Mouse (Mus musculus): Measurements from ENCODE around the gene Nudt1.

Nudt1 gene

GRCm38 (mm10) chr5:140383559-140383958, 62.1 kb downstream of the Nudt1 start:
- no peak for DNase-seq (ENCODE audit: low spot score)

DNA sequence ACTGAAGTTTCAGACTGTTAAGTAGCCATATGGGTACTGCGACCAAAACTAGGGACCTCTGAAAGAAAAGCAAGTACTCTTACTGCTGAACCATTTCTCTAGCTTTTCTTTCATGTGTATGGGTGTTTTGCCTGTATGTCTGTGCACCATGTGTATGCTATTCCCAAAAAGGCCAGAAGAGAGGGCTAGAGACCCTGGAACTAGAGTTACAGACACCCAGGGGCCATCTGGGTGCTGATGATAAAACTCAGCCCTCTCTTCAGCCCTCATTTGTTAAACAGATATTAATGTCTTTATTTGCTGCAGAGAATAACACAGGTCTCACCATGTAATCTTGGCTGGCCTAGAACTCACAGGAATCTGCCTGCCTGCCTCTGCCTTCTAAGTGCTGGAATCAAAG, 63.0 kb downstream of the Nudt1 start:
- DNase-seq (ENCODE audit: low spot score) = no peak

DNA sequence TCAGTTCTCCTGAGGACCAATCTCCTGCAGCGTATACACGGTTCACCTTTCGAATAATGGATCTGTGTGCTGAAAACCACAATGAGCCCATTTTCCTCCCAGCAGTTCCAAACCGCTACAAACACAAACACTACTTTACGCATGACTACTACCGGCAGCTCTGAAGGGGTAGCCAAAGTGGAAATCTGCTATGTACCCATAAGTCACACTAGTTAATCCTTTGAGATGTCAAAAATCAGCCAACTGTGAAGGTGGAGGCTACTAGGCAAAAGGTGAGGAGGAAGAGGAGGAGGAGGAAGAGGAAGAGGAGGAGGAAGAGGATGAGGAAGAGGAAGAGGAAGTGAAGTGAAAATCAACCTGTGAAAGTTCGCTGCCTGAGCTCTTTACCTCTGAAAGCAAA, 65.8 kb downstream of the Nudt1 start:
- DNase-seq (ENCODE audit: low spot score) = no peak
